Mouse (Mus musculus) right cerebral cortex, postnatal 4 days (tissue): ENCODE results near the gene Bbs9.

Experiments used
- DNase-seq: peaks from one replicate; pipeline ENCODE4 v3.0.0-alpha.2; 2022

Gene Bbs9

DNA sequence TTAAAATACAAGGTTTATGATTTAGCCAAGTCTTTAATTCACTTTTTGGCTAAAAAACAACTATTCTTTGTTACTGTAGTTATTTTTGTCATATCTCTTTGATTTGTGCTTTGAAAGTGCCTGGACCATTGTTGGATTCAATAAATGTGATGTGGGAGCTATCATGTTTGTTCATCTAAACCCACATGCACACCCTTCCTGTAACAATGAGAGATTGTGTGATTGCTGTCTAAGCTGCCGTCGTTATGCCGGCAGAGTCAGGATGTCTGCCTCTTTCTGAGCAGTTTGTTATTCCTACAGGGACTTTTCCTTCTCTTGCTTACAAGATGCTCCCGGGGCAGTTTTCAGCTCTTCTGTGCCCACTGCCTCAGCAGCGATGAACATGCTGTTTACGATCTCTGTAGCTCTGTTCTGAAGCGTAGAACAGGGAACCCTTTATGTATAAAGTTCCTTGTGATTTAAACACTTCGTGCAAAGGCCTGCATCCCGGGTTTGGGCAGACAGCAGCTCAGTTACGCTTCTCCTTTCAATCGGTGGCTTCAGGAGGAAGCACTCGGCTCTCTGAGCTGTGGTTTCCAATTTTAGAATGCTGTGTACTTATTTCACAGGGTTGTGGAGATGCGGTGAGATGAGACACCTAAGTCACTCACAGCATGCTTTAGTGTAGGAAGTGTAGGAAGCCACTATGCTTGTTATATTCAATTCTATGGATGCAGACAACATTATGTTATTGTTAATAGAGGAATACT, 165.3 kb downstream of the Bbs9 start:
- no peak for DNase-seq

DNA sequence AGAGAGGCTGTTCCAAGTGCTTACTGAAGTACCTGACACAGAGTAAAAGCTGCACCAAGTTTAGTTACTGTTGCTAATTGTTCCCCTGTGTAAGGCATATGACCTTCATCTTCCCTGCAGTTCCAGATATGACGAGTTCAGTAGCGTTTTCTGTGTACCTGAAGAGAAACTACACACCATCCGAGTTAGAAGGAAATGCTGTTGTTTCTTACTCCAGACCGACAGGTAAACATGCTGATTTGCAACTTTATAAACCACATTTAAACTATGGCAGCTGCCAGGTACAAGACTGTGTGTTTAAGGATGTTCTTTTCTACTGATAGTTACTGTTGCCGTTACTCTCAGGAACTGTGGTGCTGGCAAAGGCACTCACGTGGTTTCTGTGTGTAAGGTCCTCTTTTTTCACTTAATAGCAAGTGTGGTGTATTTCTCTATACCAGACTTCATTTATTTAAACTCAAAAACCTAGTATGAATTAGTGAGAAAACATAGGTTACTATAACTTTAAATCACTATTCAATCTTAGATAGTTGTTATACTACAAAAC, 170.4 kb downstream of the Bbs9 start:
- no peak for DNase-seq

DNA sequence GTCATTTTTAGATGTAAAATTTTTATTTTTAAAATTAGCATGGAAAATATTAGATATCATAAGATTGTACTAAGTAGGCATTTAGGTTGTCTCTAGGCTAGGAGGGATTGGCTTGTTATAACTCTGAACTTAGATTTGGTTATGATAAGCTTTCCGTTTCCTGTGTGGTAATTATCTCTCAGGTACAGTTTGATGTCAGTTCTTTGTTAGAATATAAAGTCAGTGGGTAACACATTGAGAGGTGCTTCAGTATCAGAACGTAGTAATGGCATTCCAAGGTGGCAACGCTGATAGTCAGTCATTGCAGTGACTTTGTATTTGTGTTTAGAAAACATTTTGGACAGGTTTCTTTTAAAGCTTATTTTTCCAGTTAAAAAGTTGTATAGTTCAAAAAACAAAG, 170.9 kb downstream of the Bbs9 start:
- no peak for DNase-seq

DNA sequence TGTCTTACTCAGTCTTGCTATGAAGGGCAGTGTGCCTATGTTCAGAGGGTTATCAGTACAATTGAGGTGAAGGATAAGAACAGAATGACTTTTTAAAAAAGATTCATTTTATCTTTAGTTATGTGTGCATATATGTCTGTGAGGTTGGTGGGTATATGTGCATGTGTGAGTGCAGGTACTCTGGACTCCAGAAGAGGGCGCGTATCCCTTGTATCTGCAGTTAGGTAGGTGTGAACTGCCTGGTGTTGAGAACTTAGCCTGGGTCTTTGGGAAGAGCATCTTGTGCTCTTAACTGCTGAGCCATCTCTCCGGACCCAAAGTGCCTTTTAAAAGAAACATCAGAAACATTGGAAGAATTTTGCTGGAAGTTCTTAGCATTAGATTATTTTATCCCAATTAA, 172.6 kb downstream of the Bbs9 start:
- no peak for DNase-seq

DNA sequence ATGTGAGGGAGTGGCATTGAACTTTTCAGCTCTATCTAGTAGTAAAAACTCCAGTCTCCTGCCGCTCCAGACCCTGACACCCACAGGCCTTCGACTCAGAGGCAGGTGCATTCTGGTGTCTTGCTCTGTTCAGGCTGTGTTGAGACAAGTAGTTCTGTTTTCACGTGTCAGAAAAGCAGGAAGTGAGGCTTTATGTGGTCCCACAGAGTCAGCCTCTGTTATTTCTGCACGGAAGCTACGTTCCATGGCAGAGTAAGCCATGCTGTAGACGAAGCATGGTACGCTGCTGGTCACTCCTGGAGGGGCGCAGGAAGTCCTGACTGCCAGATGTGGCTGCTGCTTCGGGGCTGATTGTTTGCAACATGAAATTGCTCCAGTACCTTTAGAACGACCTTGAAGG, 174.1 kb downstream of the Bbs9 start:
- DNase-seq = no peak

DNA sequence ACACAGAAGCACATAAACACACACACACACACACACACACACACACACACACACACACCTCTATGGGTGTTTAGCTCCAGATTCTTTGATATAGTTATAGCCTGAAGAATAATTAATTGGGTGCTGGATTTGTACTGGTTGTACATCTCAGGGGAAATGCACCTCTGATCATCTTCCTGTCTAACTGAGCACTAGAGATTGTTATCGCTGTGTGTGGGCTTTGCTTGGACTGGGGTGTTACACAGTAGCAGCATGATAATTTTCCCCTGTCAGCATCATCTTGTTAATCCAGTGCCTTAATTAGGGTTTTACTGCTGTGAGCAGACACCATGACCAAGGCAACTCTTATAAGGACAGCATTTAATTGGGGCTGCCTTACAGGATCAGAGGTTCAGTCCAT, 175.3 kb downstream of the Bbs9 start:
- no peak for DNase-seq

DNA sequence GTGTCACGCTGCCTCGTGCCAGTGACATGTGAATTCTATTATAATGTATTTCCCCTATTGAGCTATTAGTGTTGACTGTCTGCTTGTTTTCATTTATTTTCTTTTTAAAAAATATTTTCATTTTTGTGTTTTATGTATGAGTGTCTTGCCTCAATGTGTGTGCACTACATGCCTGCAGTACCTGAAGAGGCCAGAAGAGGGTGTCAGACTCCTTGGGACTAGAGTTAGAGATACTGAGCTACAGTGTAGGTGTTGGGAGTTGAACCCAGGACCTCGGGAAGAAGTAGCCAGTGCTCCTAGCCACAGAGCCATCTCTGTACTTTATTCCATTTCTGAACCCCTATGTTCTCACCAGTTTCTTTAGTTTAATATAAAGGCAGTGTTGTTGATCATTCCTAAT, 176.1 kb downstream of the Bbs9 start:
- no peak for DNase-seq

DNA sequence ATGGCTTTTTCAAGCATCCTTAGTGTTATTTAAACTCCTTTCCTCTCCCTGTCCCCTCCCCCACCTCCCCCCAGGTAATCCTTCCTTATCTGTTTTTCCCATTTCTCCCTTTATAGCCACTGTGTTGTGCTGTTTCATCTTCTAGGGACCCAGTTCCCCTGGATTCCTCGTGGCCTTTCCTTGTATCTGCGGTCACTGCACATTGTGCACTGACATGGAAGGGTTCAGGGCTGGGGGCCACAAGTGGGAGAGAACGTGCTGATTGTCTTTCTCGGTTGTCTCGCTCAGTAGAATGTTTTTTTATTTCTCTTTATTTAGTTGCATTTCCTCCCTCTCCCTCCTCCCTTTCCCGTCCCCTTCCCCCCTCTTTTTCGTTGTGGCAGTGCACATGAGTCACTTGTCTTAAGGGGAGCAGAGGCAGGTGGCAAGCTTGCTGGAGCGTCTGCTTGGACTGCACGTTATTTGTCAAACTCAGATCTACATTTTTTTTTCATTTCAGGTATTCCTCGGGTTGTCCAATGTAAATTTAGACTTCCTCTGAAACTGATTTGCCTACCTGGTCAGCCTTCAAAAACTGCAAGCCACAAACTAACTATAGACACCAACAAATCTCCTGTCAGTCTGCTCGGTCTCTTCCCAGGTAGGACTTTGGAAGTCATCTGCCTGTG, 179.3 kb downstream of the Bbs9 start:
- DNase-seq = no peak

DNA sequence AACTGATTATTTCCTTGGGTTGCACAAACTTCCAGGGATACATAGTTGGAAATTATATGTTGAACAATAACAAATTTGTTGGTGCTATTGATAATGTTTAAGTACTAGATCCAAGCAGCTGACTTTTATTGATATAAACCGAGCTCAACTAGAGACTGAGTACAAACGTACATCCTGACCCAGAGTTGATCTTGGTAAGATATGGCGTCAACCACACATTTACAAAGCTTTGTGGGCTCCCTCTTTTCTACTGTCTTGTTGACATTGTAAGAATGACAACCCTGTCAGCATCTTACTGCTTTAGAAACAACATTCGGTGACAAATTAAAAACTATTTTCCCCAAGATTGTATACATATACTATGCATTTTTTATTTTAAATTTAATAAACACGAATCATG, 181.7 kb downstream of the Bbs9 start:
- no peak for DNase-seq

DNA sequence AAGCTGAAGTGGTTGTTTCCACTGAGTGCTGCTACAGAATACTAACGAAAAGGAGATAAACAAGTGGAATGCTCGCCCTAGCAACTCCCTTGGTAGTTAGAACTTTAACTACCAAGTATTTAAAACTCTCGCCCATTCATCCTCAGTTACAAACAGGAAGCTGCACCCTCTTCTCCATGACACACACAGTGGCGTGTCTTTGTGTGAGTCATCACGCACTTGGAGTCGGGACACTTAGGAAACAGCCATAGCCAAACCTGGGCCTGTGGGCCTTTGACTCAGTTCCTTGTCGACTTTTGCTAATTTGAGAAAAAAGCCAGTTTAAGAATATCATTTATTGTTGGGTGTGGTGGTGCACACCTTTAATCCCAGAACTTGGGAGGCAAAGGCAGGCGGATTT, 189.6 kb downstream of the Bbs9 start:
- no peak for DNase-seq

DNA sequence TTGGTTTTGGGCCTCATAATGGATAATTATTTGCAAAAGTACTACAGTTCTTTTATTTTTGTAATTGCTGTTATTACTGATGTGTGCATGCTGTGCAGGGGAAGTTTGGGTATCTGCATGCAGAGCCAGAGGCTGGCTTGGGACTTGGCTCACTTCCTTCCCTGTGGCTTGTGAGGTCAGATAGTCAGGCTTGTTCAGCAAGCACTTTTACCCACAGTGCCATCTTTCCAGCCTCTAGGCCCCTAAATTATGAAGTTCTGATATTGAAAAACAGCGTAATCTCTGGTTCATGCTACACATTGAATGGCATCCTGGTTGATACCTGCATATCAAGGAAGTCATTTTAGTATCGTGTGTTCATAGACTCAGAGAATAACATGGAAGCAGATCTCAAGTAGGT, 197.4 kb downstream of the Bbs9 start:
- DNase-seq = no peak

DNA sequence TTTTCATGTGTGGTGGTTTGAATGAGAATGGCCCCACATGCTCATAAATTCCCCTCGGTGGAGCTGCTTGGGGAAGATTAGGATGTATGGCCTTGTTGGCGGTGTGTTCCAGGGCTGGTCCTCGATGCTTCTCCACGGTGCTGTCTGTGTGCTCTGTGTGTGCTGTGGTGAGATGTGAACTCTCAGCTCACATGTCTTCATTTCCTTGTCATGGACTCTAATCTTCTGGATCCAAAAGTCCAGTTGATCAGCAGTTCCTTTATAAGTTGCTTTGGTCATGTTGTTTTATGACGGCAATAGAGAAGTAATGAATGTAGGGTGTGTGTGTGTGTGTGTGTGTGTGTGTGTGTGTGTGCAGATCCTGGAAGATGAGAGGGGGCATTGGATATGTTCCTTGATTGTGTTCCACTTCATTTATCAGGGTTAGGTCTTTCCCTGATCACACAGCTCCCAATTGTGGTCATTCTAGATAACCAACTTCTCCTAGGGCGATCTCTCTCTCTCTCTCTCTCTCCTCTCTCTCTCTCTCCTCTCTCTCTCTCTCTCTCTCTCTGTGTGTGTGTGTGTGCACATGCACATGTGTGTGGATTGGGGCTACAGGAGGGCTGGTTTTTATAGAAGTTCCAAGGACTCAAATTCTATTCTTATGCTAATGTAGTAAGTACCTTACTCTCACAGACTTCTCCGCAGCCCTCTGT, 201.8 kb downstream of the Bbs9 start:
- DNase-seq = no peak

DNA sequence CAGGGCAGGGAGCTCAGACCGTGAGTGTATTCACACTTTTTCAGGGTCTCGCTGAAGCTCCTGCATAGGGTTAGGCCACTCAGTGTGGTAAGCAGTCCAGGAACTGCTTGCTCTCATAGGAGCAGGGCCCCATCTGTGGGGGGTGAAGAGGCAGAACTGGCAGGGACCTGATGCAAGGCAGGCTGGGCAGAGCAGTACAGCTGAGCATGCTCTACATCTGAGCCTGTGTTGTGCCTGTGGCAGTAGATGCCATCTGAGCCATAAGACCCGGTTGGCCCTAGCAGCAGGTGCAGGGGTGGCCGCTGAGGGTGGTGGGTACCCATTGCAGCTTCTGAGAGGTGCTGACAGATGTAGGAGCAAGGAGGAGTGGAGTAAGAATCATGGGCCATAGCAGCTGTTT, 202.5 kb downstream of the Bbs9 start:
- no peak for DNase-seq

DNA sequence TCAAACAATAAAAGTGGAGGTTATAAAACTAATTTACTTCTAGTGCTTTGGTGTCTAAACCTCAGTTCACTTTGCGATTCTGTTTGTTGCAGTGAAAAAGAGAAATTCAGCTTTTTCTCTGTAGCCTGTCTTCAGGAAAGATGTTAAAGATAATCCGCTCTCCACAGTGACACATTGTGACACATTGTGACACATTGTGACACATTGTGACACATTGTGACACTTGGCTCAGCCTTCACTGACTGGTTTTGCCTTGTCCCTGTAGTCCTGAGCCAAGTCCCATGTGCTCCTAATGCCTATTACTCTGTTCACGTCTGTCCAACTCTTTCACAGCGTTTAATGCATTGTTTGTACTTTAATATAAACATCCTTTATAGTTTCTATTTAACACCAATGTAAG, 203.0 kb downstream of the Bbs9 start:
- no peak for DNase-seq

DNA sequence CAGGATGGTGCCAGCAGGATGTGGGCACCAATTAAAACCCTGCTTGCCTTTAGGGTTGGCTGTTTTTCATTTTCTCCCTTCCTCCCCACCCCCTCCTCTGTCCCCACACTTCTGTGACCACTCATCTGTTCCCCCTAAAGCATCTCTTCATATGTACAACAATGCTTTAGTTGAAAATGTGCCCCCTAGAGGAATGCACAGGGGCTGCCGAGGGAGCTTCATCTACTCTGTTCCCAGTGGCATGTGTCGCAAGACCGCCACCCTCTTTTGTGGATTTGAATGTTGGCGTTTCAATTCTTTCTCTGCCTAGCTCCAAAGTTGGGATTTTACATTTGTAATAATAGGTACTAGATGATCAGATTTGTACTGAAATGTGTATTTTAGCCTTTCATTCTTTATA, 204.0 kb downstream of the Bbs9 start:
- DNase-seq = no peak

DNA sequence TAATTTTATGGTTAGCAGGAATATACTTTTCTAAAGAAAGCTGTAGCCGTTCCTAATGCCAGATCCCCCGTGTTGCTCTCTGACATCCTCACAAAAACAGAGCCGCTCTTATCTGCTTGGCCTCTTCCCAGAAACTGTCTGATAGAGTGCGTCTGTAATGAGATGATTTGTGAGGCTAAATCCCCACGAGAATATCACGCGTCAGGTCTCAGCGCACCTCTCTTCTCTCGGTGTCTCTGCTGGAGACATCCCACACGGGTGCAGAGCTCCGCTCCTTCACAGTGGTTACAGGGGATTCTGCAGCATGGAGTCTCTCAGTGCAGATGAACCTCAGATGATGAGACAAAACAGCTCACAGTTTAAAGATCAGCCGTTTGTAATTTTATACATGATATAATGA, 204.5 kb downstream of the Bbs9 start:
- no peak for DNase-seq

DNA sequence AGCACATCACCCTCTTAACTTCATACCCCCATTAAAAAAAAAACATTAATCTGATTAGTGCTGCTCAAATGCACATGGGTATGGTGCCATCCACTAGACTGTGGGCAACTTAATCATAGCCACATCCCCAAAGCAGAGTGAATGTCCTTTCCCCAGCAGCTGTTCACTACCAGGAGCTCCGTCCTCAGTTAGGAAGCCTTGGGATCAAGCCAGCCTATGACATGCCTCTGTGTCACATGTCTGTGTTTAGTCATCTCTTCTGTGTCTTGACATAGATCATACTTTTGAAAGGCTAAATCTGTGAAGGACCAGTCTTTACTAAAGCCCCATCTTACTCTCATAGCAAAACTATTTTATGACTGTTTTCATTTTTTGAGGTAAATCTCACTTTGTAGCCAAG, 205.0 kb downstream of the Bbs9 start:
- no peak for DNase-seq

DNA sequence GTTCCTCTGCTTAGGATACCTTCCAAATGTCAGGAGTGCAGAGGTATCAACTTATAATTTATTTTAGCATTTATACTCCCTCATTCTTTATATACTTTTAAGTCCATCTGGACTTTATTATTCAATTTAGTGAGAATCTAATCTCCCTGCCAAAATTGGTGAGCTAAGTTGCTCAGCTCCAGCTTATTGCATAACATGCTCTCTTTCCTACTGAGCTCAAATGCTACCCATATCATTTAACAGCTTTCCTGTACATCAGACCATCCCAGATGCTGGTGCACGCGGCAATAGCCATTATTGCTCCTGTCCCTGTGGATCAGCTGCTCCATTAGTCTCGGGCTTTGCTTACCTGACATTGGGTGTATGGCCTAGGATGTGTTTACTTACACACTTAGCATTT, 208.3 kb downstream of the Bbs9 start:
- DNase-seq = no peak

DNA sequence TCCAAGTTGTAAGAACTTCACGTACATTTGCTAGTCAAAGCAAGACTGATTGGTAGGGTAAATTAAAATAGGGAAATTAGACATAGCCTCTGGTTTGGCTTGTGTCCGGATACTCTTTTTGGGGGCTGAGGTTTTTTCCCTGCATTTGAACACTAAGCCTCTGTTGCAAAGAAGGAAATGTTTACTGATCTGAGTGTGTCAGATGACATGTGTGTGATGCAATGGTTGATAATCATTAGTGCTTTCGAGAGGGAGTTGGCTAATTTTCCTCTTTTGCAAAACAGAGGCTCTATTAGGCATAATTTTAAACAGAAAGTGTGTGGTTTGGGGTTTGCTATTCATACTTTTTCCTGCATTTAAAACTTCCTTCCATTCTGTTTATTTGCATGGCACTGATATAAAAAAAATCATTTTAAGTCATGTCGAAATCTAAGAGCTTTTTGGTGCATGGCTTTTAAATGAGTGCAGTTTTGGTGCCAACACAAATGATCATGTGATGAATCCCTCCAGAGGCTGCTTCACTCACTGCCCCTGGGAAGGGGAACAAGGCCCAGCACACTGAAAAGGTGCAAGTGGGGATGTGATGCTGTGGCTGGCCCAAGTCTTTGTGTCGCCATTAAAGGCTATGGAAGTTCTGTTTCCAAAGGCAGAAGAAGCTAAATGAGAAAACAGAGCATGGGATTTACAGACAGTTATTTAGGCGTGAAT, 211.4 kb downstream of the Bbs9 start:
- DNase-seq = no peak

DNA sequence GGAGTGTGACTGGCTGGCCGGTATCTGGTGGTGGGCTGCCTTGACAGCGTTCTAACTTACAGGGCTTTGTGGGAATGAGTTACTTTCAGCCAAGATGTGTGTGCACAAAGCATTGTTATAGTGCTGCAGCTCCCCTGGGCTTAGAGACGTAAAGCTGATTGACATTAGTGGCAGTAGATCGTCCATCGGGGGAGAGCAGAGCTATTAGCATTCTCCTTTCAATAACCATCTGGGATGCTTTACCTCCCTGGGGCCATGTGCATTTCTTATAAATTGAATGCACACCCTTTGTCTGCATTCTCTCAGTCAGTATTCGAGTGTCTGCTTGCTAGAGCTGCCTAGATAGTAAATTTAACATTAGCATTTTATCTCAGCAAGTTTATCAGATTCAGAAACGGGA, 214.7 kb downstream of the Bbs9 start:
- no peak for DNase-seq

DNA sequence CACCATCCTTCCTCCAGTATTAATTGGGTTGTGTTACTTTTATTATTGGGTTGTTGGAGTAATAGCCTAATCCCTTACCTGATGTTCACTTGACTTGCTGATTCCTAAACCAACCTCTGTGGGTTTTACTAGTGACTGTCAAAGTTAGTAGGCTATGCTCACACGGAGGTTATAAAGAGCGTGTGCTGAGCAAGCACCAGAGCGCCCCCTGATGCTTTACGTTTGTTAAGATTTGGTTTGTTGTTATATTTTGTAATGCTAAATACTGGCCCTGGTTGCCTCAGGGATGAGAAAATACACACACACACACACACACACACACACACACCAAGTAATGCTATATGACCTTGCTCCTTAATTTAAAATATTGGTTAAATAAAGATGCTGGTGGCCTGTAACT, 219.9 kb downstream of the Bbs9 start:
- no peak for DNase-seq

DNA sequence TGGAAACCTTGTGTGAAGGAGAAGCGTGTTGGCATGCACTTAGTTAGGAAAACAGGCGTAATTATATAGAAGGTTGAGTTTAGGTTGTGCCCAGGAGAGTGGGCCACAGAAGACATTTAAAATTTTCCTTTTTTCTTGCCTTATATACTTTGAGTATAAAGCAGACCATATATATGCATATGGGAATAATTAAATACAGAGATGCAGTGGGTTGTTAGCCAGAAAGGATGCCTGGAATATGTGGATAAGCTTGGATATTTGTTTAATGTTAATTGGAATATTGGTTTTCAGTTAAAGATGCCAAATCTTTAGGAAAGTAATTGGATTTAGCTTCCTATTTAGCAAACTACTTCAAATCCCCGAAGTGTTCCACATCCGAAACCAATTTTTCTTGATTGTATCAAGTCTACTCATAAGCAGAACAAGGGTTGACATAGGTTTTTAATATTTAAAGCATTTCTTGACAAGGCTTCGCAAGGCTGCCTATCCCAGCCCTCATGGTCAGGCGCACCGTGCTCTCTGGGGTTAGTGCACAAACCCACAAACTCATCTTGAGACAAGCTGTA, 221.4 kb downstream of the Bbs9 start:
- no peak for DNase-seq

DNA sequence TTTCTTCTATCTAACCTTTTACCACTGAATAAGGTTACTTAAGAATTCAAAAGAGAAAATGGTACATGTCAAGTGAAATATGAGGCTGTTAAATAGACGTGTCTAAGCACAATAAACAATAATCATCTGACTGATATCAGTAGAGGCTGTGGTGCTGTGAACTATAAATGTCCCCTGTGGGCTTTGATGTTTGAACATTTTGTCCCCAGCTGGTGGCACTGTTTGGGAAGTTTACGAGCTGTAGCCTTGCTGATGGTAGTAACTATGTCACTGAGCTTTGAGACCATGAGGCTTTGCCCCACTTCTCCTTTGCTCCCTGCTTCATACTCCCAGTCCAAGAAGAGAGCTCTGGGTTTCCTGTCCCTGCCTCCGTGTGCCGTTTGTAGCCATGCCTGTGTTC, 222.3 kb downstream of the Bbs9 start:
- no peak for DNase-seq
